Mouse (Mus musculus) embryonic facial prominence, embryonic 12.5 days (tissue): ENCODE data around the gene Tmem145. TPM values are rescaled to one million over a fixed set of nuclear protein-coding genes. Genes with fewer than 3 reads are reported as not detected.
A peak's percentile ranks its signal among the peaks of the same experiment; 100 is the strongest.

Experiments
- ATAC-seq: fragments of 200-750 bp; cut with Nextera tagmentation; 2 replicates; pipeline ENCODE4 v1.8.0; 2017; ENCODE audit not compliant: insufficient number of reproducible peaks, insufficient read depth, low FRiP score, low TSS enrichment
- H3K27ac ChIP-seq: fragments of 300-500 bp; sonication (generic); 2 replicates; pipeline ENCODE4 v1.5.1; 2016; ENCODE audit warnings: mild to moderate bottlenecking
- H3K27me3 ChIP-seq: fragments of 300-500 bp; sonication (generic); 2 replicates; pipeline ENCODE4 v1.6.1; 2016; ENCODE audit warnings: mild to moderate bottlenecking, moderate library complexity
- H3K36me3 ChIP-seq: fragments of 300-500 bp; sonication (generic); 2 replicates; pipeline ENCODE4 v1.6.1; 2016; ENCODE audit warnings: mild to moderate bottlenecking
- H3K4me1 ChIP-seq: fragments of 300-500 bp; sonication (generic); 2 replicates; pipeline ENCODE4 v1.6.1; 2016
- H3K4me2 ChIP-seq: fragments of 300-500 bp; sonication (generic); replicated peaks from 2 replicates; pipeline ENCODE4 v1.6.1; 2016; ENCODE audit warnings: mild to moderate bottlenecking, moderate library complexity
- H3K4me3 ChIP-seq: fragments of 300-500 bp; sonication (generic); 2 replicates; pipeline ENCODE4 v1.5.1; 2016; ENCODE audit warnings: mild to moderate bottlenecking
- H3K9ac ChIP-seq: fragments of 300-500 bp; sonication (generic); 2 replicates; pipeline ENCODE4 v1.6.1; 2016; ENCODE audit warnings: mild to moderate bottlenecking, moderate library complexity
- H3K9me3 ChIP-seq: fragments of 300-500 bp; sonication (generic); 2 replicates; pipeline ENCODE4 v1.6.1; 2016; ENCODE audit warnings: mild to moderate bottlenecking, moderate library complexity
- WGBS: fragments of 180-500 bp; shearing (Covaris S2); methylation state at CpG from one replicate; pipeline ENCODE4 v1.1.7; 2016; 5-methylcytosine and 5-hydroxymethylcytosine counted together
- polyA plus RNA-seq: library from polyadenylated mRNA; unstranded; fragments of >200 nt; fragmentation: Nextera tagmentation; extraction: Ambion mirVana; gene quantifications from 2 replicates; pipeline ENCODE4 v1.2.1, GENCODE M21; 2016

Gene Tmem145
- polyA plus RNA-seq, 1 experiment from 2014 or later: 2.7 TPM

- no peaks in the 10 kb centered on the region for H3K9me3 ChIP-seq
- no peaks in the 10 kb centered on the region for H3K27me3 ChIP-seq
- H3K27ac ChIP-seq: peak overlapping the region; percentile 98
- WGBS: 1% methylated on average over 21 of the region's 21 CpGs
- H3K4me1 ChIP-seq: peaks cover 14% of the 10 kb centered on the region
- H3K4me2 ChIP-seq: peak overlapping the region; percentile 71
- H3K36me3 ChIP-seq: peaks cover 41% of the 10 kb centered on the region
- H3K4me3 ChIP-seq: peak overlapping the region; percentile 87
- ATAC-seq: no peak; the same call in none of the 2 replicates
- peak overlapping the region; percentile 84 for H3K9ac ChIP-seq
Measured at GRCm38 (mm10) chr7:25296945-25297453, 8.9 kb upstream of the Tmem145 start.

GRCm38 (mm10) chr7:25297454-25298325 lies 8.2 kb upstream of the Tmem145 start, which contains the start of gene Pafah1b3:
Pafah1b3 (minus strand) TSS chr7:25297986.
- H3K27me3 ChIP-seq: no peaks in the 10 kb centered on the region
- peak within 1 kb of the TSS; percentile 98 for H3K27ac ChIP-seq
- WGBS: under 1% methylated on average over 51 of the region's 52 CpGs
- peaks cover 14% of the 10 kb centered on the region for H3K4me1 ChIP-seq
- no peaks in the 10 kb centered on the region for H3K9me3 ChIP-seq
- ATAC-seq: peak; percentile 90
- peak within 1 kb of the TSS; percentile 87 for H3K4me3 ChIP-seq
- H3K36me3 ChIP-seq: peaks cover 34% of the 10 kb centered on the region
- H3K4me2 ChIP-seq: peak within 1 kb of the TSS; percentile 71
- H3K9ac ChIP-seq: peak within 1 kb of the TSS; percentile 84

- 0 out of 2 replicates have a peak within 1 kb of the TSS, but pooled peaks have one; percentile 9 for H3K4me2 ChIP-seq
- H3K9me3 ChIP-seq: no peaks in the 10 kb centered on the region
- H3K36me3 ChIP-seq: peaks cover under 1% of the 10 kb centered on the region; the same call in 1 of the 2 replicates
- H3K4me3 ChIP-seq: no peak within 1 kb of the TSS
- no peak for ATAC-seq
- no peak within 1 kb of the TSS for H3K27ac ChIP-seq
- H3K27me3 ChIP-seq: peaks cover 7% of the 10 kb centered on the region; the same call in 1 of the 2 replicates
- peaks cover 20% of the 10 kb centered on the region for H3K4me1 ChIP-seq
- WGBS: 47% methylated on average over 19 of the region's 19 CpGs
- H3K9ac ChIP-seq: no peak within 1 kb of the TSS
Measured at GRCm38 (mm10) chr7:25301063-25301462, 4.8 kb upstream of the Tmem145 start, which contains the start of gene Prr19. Prr19 (plus strand) TSS chr7:25301411.

- H3K36me3 ChIP-seq: no peaks in the 10 kb centered on the region
- no peak overlapping the region for H3K4me2 ChIP-seq
- H3K4me1 ChIP-seq: peaks cover 13% of the 10 kb centered on the region
- no peaks in the 10 kb centered on the region for H3K9me3 ChIP-seq
- no peak overlapping the region for H3K27ac ChIP-seq
- no peak for ATAC-seq
- 73% methylated on average over 9 of the region's 9 CpGs for WGBS
- H3K27me3 ChIP-seq: peaks cover 16% of the 10 kb centered on the region; the same call in 1 of the 2 replicates
- H3K9ac ChIP-seq: no peak overlapping the region
- no peak overlapping the region for H3K4me3 ChIP-seq
Measured at GRCm38 (mm10) chr7:25303003-25303684, 2.8 kb upstream of the Tmem145 start.

- Histone ChIP-seq H3K9ac (no peak overlapping the region), H3K36me3 (no peaks in the 10 kb centered on the region), H3K4me1 (peaks cover 8% of the 10 kb centered on the region), H3K27ac (no peak overlapping the region), H3K27me3 (peaks cover 19% of the 10 kb centered on the region; the same call in 1 of the 2 replicates), H3K4me2 (no peak overlapping the region), H3K9me3 (no peaks in the 10 kb centered on the region), H3K4me3 (no peak overlapping the region)
- WGBS: 81% methylated on average over 3 of the region's 3 CpGs
- no peak for ATAC-seq
Measured at GRCm38 (mm10) chr7:25303685-25304006, 2.3 kb upstream of the Tmem145 start.

GRCm38 (mm10) chr7:25305481-25305880 lies 425 bp upstream of the Tmem145 start:
- Histone ChIP-seq H3K27ac (no peak overlapping the region), H3K9ac (no peak overlapping the region; the same call in 1 of the 2 replicates)

GRCm38 (mm10) chr7:25306614-25306996 lies 699 bp downstream of the Tmem145 start:
- ATAC-seq: no peak
- Histone ChIP-seq H3K4me1 (peaks cover 8% of the 10 kb centered on the region), H3K27me3 (peaks cover 31% of the 10 kb centered on the region), H3K4me3 (peak overlapping the region; percentile 49; the same call in 1 of the 2 replicates), H3K27ac (no peak overlapping the region), H3K9me3 (no peaks in the 10 kb centered on the region), H3K4me2 (peak overlapping the region; percentile 95; the same call in 1 of the 2 replicates), H3K36me3 (no peaks in the 10 kb centered on the region), H3K9ac (no peak overlapping the region)
- WGBS: 51% methylated on average over 2 of the region's 2 CpGs

More at GRCm38 (mm10) chr7:25305481-25305880, 425 bp upstream of the Tmem145 start:
- H3K9me3 ChIP-seq: no peaks in the 10 kb centered on the region
- H3K36me3 ChIP-seq: no peaks in the 10 kb centered on the region
- no peak for ATAC-seq
- peak overlapping the region; percentile 95 for H3K4me2 ChIP-seq
- peak overlapping the region; percentile 49 for H3K4me3 ChIP-seq
- 0% methylated on average over 2 of the region's 2 CpGs for WGBS
- peaks cover 8% of the 10 kb centered on the region for H3K4me1 ChIP-seq
- peaks cover 24% of the 10 kb centered on the region; the same call in 1 of the 2 replicates for H3K27me3 ChIP-seq

- Histone ChIP-seq H3K4me3 (no peak overlapping the region), H3K4me1 (peaks cover 8% of the 10 kb centered on the region), H3K27ac (no peak overlapping the region), H3K27me3 (peaks cover 47% of the 10 kb centered on the region), H3K36me3 (no peaks in the 10 kb centered on the region), H3K4me2 (no peak overlapping the region), H3K9me3 (no peaks in the 10 kb centered on the region), H3K9ac (no peak overlapping the region)
- ATAC-seq: no peak
- WGBS: 60% methylated on average over 17 of the region's 17 CpGs
Measured at GRCm38 (mm10) chr7:25308702-25309318, 2.9 kb downstream of the Tmem145 start.

GRCm38 (mm10) chr7:25309425-25309824 lies 3.5 kb downstream of the Tmem145 start:
- 76% methylated on average over 9 of the region's 9 CpGs for WGBS
- Histone ChIP-seq H3K9me3 (no peaks in the 10 kb centered on the region), H3K36me3 (no peaks in the 10 kb centered on the region), H3K4me1 (peaks cover 8% of the 10 kb centered on the region), H3K4me2 (no peak overlapping the region), H3K27me3 (peaks cover 52% of the 10 kb centered on the region), H3K27ac (no peak overlapping the region), H3K9ac (no peak overlapping the region), H3K4me3 (no peak overlapping the region)
- ATAC-seq: no peak; the same call in 1 of the 2 replicates

GRCm38 (mm10) chr7:25311193-25311592 lies 5.3 kb downstream of the Tmem145 start:
- Histone ChIP-seq H3K27ac (no peak overlapping the region), H3K27me3 (peaks cover 65% of the 10 kb centered on the region), H3K4me3 (no peak overlapping the region), H3K36me3 (no peaks in the 10 kb centered on the region), H3K4me1 (peaks cover 14% of the 10 kb centered on the region), H3K9ac (no peak overlapping the region), H3K4me2 (no peak overlapping the region), H3K9me3 (no peaks in the 10 kb centered on the region)
- ATAC-seq: no peak
- 74% methylated on average over 11 of the region's 11 CpGs for WGBS

- Histone ChIP-seq H3K4me2 (no peak overlapping the region), H3K9me3 (no peaks in the 10 kb centered on the region), H3K36me3 (no peaks in the 10 kb centered on the region), H3K4me1 (peaks cover 20% of the 10 kb centered on the region), H3K4me3 (no peak overlapping the region), H3K9ac (no peak overlapping the region), H3K27me3 (peaks cover 55% of the 10 kb centered on the region), H3K27ac (no peak overlapping the region)
- 38% methylated on average over 7 of the region's 7 CpGs for WGBS
- ATAC-seq: no peak
Measured at GRCm38 (mm10) chr7:25313325-25313724, 7.4 kb downstream of the Tmem145 start.
